Mouse (Mus musculus): ENCODE results near the gene Pkig. TPM values are rescaled to one million over a fixed set of nuclear protein-coding genes. Genes with fewer than 3 reads are reported as not detected.
A peak's percentile ranks its signal among the peaks of the same experiment; 100 is the strongest.

Pkig gene
- total and polyA plus RNA-seq, 3 experiments = 214 to 344 (median 237) TPM

GRCm38 (mm10) chr2:163691846-163692605 is 33.8 kb downstream of the Pkig start:
- TF ChIP-seq POLR2A (IDR thresholded peaks at IDR 0.05; ENCODE audit: insufficient read depth, low read depth, low read length) (no peak), EP300 (IDR thresholded peaks at IDR 0.05; ENCODE audit: insufficient read depth, low read depth, low read length) (no peak), CTCF (IDR thresholded peaks at IDR 0.05) (no peak)
- H3K9ac ChIP-seq (ENCODE audit: low read depth, low read length) = no peak overlapping the region
- intact Hi-C loops (cut with DNase I) = loop anchor here (2.0 kb wide), 3 partner anchors 17 to 33 kb away; partner anchors contain the start of gene Pkig
- no peaks in the 10 kb centered on the region for H3K27me3 ChIP-seq (ENCODE audit: control insufficient read depth, insufficient read depth, low read length)
- 0 out of 2 replicates have a peak, but pooled peaks cover 2% of the 10 kb centered on the region for H3K79me2 ChIP-seq (replicated peaks; ENCODE audit: control insufficient read depth, insufficient read depth, low read length)
- peak overlapping the region; percentile 93 for H3K27ac ChIP-seq
- H3K36me3 ChIP-seq (ENCODE audit: control insufficient read depth, insufficient read depth, low read length) = peaks cover 20% of the 10 kb centered on the region
- no peak for DNase-seq
- no peak overlapping the region for H3K4me3 ChIP-seq
- WGBS = 70% methylated on average over 6 of the region's 6 CpGs
- H3K4me1 ChIP-seq (ENCODE audit: control insufficient read depth, insufficient read depth, low read length) = peaks cover 34% of the 10 kb centered on the region

GRCm38 (mm10) chr2:163692873-163693612 is 34.9 kb downstream of the Pkig start:
- no peak for DNase-seq
- Histone ChIP-seq H3K4me1 (ENCODE audit: control insufficient read depth, insufficient read depth, low read length) (peaks cover 38% of the 10 kb centered on the region), H3K9ac (ENCODE audit: low read depth, low read length) (peak overlapping the region; percentile 68), H3K27me3 (ENCODE audit: control insufficient read depth, insufficient read depth, low read length) (no peaks in the 10 kb centered on the region), H3K27ac (peak overlapping the region; percentile 73), H3K4me3 (no peak overlapping the region; the same call in 1 of the 2 replicates), H3K79me2 (replicated peaks; ENCODE audit: control insufficient read depth, insufficient read depth, low read length) (0 out of 2 replicates have a peak, but pooled peaks cover 2% of the 10 kb centered on the region), H3K36me3 (ENCODE audit: control insufficient read depth, insufficient read depth, low read length) (peaks cover 20% of the 10 kb centered on the region)
- WGBS = 28% methylated on average over 3 of the region's 3 CpGs
- intact Hi-C loops (cut with DNase I) = loop anchor here (1.0 to 2.0 kb wide), 3 partner anchors 18 to 34 kb away; partner anchors contain the start of gene Pkig
- TF ChIP-seq POLR2A (IDR thresholded peaks at IDR 0.05; ENCODE audit: insufficient read depth, low read depth, low read length) (no peak), EP300 (IDR thresholded peaks at IDR 0.05; ENCODE audit: insufficient read depth, low read depth, low read length) (no peak), CTCF (IDR thresholded peaks at IDR 0.05) (no peak)

GRCm38 (mm10) chr2:163693716-163694314 is 35.6 kb downstream of the Pkig start:
- DNase-seq = peak; percentile 49 to 57
- TF ChIP-seq POLR2A (IDR thresholded peaks at IDR 0.05; ENCODE audit: insufficient read depth, low read depth, low read length) (peak; percentile 87), CTCF (IDR thresholded peaks at IDR 0.05) (no peak), EP300 (IDR thresholded peaks at IDR 0.05; ENCODE audit: insufficient read depth, low read depth, low read length) (peak; percentile 25; the same call in 1 of the 2 replicates)
- WGBS = 18% methylated on average over 9 of the region's 9 CpGs
- peak overlapping the region; percentile 39 for H3K4me3 ChIP-seq
- peak overlapping the region; percentile 73 for H3K27ac ChIP-seq
- peaks cover 44% of the 10 kb centered on the region for H3K4me1 ChIP-seq (ENCODE audit: control insufficient read depth, insufficient read depth, low read length)
- intact Hi-C loops (cut with DNase I) = loop anchor here (1.0 to 2.0 kb wide), 3 partner anchors 17 to 35 kb away; partner anchors contain the start of gene Pkig
- H3K9ac ChIP-seq (ENCODE audit: low read depth, low read length) = peak overlapping the region; percentile 68
- no peaks in the 10 kb centered on the region for H3K27me3 ChIP-seq (ENCODE audit: control insufficient read depth, insufficient read depth, low read length)
- 0 out of 2 replicates have a peak, but pooled peaks cover 2% of the 10 kb centered on the region for H3K79me2 ChIP-seq (replicated peaks; ENCODE audit: control insufficient read depth, insufficient read depth, low read length)
- peaks cover 24% of the 10 kb centered on the region for H3K36me3 ChIP-seq (ENCODE audit: control insufficient read depth, insufficient read depth, low read length)

GRCm38 (mm10) chr2:163696763-163697162 is 38.6 kb downstream of the Pkig start:
- Histone ChIP-seq H3K9ac (ENCODE audit: low read depth, low read length) (peak overlapping the region; percentile 38), H3K4me3 (no peak overlapping the region), H3K27ac (peak overlapping the region; percentile 82), H3K27me3 (ENCODE audit: control insufficient read depth, insufficient read depth, low read length) (no peaks in the 10 kb centered on the region), H3K4me1 (ENCODE audit: control insufficient read depth, insufficient read depth, low read length) (peaks cover 42% of the 10 kb centered on the region), H3K79me2 (replicated peaks; ENCODE audit: control insufficient read depth, insufficient read depth, low read length) (0 out of 2 replicates have a peak, but pooled peaks cover 2% of the 10 kb centered on the region), H3K36me3 (ENCODE audit: control insufficient read depth, insufficient read depth, low read length) (peaks cover 22% of the 10 kb centered on the region)
- WGBS = 16% methylated on average over 2 of the region's 2 CpGs
- intact Hi-C loops (cut with DNase I) = no loop called here
- TF ChIP-seq EP300 (IDR thresholded peaks at IDR 0.05; ENCODE audit: insufficient read depth, low read depth, low read length) (no peak), POLR2A (IDR thresholded peaks at IDR 0.05; ENCODE audit: insufficient read depth, low read depth, low read length) (no peak), CTCF (IDR thresholded peaks at IDR 0.05) (no peak)
- no peak for DNase-seq

GRCm38 (mm10) chr2:163697764-163698480 is 39.7 kb downstream of the Pkig start:
- intact Hi-C loops (cut with DNase I) = no loop called here
- peak overlapping the region; percentile 82 for H3K27ac ChIP-seq
- peaks cover 25% of the 10 kb centered on the region for H3K36me3 ChIP-seq (ENCODE audit: control insufficient read depth, insufficient read depth, low read length)
- no peak overlapping the region for H3K4me3 ChIP-seq
- peaks cover 43% of the 10 kb centered on the region for H3K4me1 ChIP-seq (ENCODE audit: control insufficient read depth, insufficient read depth, low read length)
- H3K9ac ChIP-seq (ENCODE audit: low read depth, low read length) = peak overlapping the region; percentile 28
- no peak for TF ChIP-seq POLR2A (IDR thresholded peaks at IDR 0.05; ENCODE audit: insufficient read depth, low read depth, low read length)
- TF ChIP-seq CTCF (IDR thresholded peaks at IDR 0.05) = no peak
- 0 out of 2 replicates have a peak, but pooled peaks have one; percentile 22 for TF ChIP-seq EP300 (IDR thresholded peaks at IDR 0.05; ENCODE audit: insufficient read depth, low read depth, low read length)
- 3% methylated on average over 16 of the region's 16 CpGs for WGBS
- peaks cover 4% of the 10 kb centered on the region for H3K79me2 ChIP-seq (replicated peaks; ENCODE audit: control insufficient read depth, insufficient read depth, low read length)
- DNase-seq = peak; percentile 58 to 64
- H3K27me3 ChIP-seq (ENCODE audit: control insufficient read depth, insufficient read depth, low read length) = no peaks in the 10 kb centered on the region
